Mouse (Mus musculus): ENCODE data around the gene Shisa8.
"Not testable (repeated sequence)": the region's sequence is repeated elsewhere in the genome, so short reads cannot be mapped to it uniquely, and the experiment has no call there.

Shisa8 gene

DNA sequence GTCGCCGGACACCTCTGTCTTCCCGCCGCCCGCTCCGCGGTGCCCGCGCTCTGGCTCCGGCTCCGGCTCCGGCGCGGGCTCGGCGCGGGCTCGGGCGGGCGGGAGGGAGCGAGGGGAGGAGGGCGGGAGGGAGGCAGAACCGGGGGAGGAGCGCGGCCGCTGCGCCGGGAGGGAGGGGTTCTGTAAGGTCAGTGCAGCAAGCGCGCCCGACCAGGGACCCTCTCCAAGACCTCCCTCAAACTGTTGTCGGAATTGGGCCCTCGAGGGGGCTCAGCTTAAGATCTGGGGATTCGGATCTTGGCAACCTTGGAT, at the start of gene Shisa8:
Gene Shisa8 (minus strand): TSS at position 64 of the 312 bp plus-strand sequence.
- DNase-seq (ENCODE audit: low read depth) = no peak

DNA sequence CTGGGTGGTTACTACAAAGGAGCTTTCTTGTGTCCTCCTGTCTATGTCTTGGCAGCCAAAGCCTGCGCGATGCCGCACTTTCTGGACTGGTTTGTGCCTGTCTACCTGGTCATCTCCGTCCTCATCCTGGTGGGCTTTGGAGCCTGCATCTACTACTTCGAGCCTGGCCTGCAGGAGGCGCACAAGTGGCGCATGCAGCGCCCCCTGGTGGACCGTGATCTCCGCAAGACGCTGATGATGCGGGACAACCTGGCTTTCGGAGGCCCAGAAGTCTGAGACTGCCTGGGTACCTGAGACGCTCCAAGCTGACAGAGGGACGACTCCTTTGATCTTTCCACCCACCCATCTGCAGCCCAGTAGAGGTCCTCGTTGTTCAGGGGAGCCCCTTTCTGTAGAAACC, 46.9 kb upstream of the Shisa8 start:
- DNase-seq (ENCODE audit: low read depth) = peak; percentile 63

- DNase-seq (ENCODE audit: low read depth) = no peak
These were observed 43.3 kb upstream of the Shisa8 start for GRCm38 (mm10) chr15:82255944-82256383.

- DNase-seq (ENCODE audit: low read depth) = no peak
These were observed 42.6 kb upstream of the Shisa8 start for GRCm38 (mm10) chr15:82255248-82255647.

DNA sequence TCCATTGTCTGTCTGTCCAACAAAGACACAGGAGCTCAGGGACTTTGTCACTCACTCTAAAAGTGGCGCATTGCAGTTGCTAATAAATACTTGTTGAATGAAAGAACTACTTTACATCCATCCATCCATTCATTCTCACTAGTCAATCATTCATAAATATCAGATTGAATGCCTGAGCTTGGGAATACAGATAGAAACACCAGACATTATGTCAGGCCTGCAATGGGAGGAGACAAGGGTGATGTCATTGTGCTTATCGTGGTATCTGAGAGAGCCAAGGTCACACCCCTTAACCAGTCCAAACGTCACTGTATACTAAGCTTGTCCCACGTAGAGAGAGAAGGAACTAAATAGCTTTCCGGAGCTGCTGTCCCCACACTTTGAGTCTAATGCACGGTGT, 39.5 kb upstream of the Shisa8 start, which contains the start of gene 1500009C09Rik:
Gene 1500009C09Rik (plus strand): TSS at position 301 of the 400 bp plus-strand sequence.
- no peak for DNase-seq (ENCODE audit: low read depth)

DNA sequence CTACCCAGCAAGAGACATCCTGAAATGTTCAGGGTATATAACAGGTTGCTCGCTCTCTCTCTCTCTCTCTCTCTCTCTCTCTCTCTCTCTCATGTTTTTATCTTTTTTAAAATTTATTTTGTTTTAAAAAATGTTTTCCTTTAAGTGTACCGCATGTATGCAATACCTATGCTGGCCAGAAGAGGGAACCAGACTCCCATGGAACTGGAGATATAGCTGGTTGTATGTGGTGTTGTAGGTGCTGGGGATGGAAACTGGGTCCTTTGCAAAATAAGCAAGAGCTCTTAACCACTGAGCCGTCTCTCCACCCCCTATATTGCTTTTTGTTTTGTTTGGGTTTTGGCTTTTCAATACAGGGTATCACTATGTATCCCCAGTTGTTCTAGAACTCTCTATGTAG, 39.0 kb upstream of the Shisa8 start:
- DNase-seq (ENCODE audit: low read depth) = no peak

GRCm38 (mm10) chr15:82247131-82247776, 34.6 kb upstream of the Shisa8 start:
- DNase-seq (ENCODE audit: low read depth) = peak; percentile 67

- DNase-seq (ENCODE audit: low read depth) = not testable (repeated sequence)
These were observed 32.2 kb upstream of the Shisa8 start for GRCm38 (mm10) chr15:82244805-82245161.

DNA sequence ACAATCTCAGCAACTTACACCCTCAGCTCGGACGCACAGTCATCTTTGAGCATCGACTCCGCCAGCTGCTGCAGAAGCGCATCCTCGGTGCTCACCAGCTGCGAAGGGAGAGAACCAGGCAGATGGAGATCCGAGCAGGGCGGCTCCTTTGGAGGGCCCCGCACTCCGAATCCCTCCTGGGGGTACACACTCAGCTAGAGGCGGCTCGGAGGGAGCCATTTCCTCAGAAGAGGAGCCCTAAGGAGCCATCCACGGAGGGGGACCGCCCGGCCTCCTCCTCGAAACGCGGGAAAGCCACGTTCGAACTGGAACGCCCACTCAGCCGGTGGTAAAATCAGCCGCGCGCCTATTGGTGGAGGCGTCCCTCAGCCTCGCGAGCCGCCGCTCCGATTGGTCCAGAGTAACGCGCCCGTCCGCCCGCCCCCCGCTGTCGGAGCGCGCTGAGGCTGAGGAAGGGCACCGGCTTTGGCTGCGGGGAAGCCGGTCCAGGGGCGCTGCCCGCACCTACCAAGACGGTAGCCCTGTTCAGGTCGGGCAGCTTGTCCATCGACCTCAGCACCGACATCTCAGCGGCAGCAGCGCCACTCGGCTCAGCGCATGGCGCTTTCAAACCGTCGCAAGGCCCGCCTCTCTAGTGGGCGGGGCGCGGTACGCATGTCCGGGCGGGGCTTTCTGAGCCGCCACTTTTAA, 31.6 kb upstream of the Shisa8 start, which contains the start of gene Cenpm:
Gene Cenpm (minus strand): TSS at position 634 of the 690 bp plus-strand sequence.
- peak; percentile 94 for DNase-seq (ENCODE audit: low read depth)

DNA sequence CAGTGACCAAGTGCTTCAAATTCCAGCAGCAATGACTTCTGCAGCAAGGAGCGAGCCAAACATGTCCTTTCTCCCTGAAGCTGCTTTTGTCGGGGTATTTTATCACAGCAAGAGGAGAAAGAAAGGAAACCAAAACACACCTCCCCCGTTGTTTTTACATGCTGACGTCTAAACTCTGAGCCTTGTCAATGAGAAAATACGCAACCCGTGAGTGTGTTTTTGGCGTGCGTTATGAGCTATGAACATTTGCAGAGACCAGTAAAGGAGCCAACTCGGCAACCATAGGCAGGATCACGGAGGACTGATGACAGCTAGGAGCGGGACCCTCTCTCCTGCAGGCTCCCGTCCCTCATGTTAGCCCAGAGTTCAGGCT, 31.1 kb upstream of the Shisa8 start:
- peak; percentile 70 for DNase-seq (ENCODE audit: low read depth)

DNA sequence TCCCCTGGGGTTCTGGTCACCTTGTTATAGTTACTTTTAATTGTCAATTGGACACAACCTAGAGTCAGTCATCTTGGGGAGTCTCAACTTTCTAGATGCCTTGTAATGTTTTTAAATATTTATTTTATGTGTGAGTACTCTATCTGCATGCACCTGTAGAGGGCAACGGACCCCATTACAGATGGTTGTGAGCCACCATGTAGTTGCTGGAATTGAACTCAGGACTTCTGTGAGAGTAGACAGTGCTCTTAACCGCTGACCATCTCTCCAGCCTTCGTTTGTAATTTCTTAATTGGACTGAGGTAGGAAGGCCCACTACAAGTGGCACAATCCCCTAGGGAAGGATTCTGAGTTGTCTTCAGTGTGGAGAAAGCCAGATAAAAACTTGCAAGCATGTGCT, 30.7 kb upstream of the Shisa8 start:
- DNase-seq (ENCODE audit: low read depth) = no peak

DNA sequence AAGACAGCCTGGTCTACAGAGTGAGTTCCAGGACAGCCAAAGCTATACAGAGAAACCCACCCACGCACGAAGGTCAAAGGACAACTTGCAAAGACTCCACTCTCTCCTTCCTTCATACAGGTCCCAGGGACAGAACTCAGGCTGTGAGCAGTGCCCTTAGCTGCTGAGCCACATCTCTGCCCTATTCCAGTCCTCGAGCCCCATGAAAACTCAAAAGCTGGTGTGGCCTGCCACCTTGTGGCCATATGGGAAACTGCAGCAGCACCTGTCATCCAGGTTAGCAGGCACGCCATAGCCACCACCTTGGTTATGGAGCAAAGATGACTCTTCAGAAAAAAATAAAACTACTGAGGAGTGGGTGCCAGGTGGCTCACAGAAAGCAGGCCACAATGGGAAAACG, 23.9 kb upstream of the Shisa8 start:
- DNase-seq (ENCODE audit: low read depth) = peak; percentile 86

- DNase-seq (ENCODE audit: low read depth) = peak; percentile 38
These were observed 23.0 kb upstream of the Shisa8 start for GRCm38 (mm10) chr15:82235661-82236060.

- no peak for DNase-seq (ENCODE audit: low read depth)
These were observed 20.0 kb upstream of the Shisa8 start for GRCm38 (mm10) chr15:82232651-82233050.

GRCm38 (mm10) chr15:82231591-82232378, 19.2 kb upstream of the Shisa8 start:
- DNase-seq (ENCODE audit: low read depth) = no peak

GRCm38 (mm10) chr15:82231100-82231499, 18.5 kb upstream of the Shisa8 start:
- no peak for DNase-seq (ENCODE audit: low read depth)

DNA sequence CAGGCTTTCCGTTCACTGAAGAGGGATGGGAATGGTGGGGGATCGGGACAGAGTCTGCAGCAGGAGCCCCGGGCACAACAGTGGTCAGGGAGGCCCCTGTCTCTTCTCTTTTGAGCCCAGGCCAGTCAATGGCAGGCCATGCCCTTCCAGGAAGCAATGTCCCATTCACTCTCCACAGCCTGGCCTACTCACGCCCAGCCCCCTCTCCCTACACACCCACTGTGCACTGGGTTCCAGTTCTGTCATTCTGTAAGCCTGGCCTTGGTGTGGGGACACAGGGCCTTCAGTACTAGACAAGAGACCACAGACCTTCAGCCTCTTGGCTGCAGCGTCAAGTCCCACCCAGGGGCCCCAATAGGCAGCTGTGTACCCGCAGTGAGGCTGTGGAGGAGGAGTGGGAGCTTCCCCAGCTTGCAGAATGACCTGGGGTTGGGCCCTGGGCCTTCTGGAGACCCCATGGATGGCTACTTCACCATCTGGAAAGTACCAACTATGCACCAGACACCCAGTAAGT, 17.5 kb upstream of the Shisa8 start:
- no peak for DNase-seq (ENCODE audit: low read depth)

DNA sequence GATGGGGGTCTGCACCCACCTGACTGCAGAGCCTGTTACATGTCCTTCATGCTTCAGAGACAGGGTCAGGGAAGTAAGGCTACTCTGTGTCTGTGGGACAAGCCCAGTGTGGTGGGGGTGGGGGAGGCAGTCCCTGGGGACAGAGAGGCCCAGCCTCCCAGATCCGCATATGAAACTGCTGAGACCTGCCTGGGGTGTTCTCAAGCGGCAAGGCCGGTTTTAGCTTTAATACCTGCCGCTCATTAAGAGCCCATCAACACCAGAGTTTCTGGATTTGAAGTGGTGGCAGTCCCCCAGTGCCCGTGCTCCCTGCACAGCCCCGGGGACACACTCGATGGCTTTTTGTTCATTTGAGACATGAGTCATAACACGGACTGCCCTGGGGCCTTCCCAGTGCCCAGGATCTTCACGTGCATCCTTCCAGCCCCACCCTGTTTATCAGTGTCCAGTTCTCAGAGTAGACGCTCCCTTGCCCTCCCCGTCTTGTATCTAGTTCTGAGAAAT, 17.0 kb upstream of the Shisa8 start:
- no peak for DNase-seq (ENCODE audit: low read depth)

DNA sequence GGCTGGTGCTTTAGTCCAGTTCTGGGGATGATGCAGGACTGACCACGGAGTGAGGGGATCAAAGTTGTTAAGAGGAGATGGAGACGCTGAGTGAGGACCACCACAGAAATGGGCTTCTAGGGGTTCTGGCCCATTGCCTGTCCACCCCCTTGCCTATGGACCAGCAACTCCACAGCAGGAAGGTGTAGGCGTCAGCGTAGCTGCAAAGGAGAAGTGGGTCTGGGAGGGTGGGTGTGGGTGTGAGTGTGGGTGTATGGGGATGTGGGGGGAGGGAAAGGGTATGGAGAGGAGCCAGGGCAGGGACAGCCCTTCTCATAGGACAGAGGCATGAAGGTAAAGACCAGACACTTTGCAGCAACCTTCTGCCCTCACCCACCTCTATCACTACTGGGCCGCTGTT, 13.2 kb upstream of the Shisa8 start:
- DNase-seq (ENCODE audit: low read depth) = no peak

DNA sequence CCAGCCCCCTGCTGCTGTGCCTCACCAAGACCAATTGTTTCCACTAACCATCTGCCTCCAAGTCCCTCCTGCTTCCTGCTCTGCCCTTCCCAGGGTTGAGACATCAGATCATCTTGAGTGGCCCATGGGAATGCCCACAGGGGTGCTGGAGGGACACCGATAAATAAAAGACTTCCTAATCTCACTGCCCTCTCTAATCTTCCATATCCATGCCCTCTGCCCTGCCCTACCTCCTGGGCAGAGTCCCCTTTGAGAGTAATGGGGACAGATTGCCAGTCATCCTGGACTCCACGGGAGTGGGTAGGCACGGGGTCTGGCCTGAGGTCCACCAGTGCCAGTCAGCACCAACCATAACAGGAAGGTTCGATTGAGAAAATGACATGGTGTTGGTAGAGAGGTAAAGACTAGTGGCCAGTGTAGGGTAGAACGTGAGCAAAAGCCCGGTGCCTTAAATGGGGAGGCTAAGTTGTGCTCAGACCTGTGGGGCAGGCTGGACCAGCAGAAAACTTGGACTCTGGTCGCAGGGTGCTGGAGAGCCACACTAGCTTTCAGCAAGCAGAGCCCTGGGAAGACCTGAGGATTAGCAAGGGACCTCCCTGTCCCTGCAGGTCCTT, 12.1 kb upstream of the Shisa8 start:
- no peak for DNase-seq (ENCODE audit: low read depth)

- no peak for DNase-seq (ENCODE audit: low read depth)
These were observed 11.3 kb upstream of the Shisa8 start, which contains the start of gene Tnfrsf13c for GRCm38 (mm10) chr15:82223657-82224601. Gene Tnfrsf13c, minus strand, starts transcription at chr15:82224369.

Measured in NIH3T3 (cell line).